Mouse (Mus musculus) kidney, embryonic 15.5 days (tissue): Measurements from ENCODE around the gene Gm14862. TPM values are rescaled to one million over a fixed set of nuclear protein-coding genes. Genes with fewer than 3 reads are reported as not detected.
A peak's percentile ranks its signal among the peaks of the same experiment; 100 is the strongest.
"Not testable (repeated sequence)": the region's sequence is repeated elsewhere in the genome, so short reads cannot be mapped to it uniquely, and the experiment has no call there.

ENCODE experiments used
- ATAC-seq: fragments of 200-750 bp; cut with Nextera tagmentation; replicated peaks from 2 replicates; pipeline ENCODE4 v1.8.0; 2017; ENCODE audit warnings: moderate TSS enrichment; ENCODE audit not compliant: low FRiP score
- H3K27ac ChIP-seq: fragments of 300-500 bp; sonication (generic); 2 replicates; pipeline ENCODE4 v1.5.1; 2015; ENCODE audit warnings: mild to moderate bottlenecking, inconsistent platforms
- H3K27me3 ChIP-seq: fragments of 300-500 bp; sonication (generic); 2 replicates; pipeline ENCODE4 v1.6.1; 2015; ENCODE audit warnings: inconsistent platforms
- H3K36me3 ChIP-seq: fragments of 300-500 bp; sonication (generic); 2 replicates; pipeline ENCODE4 v1.6.1; 2015; ENCODE audit warnings: inconsistent platforms
- H3K4me1 ChIP-seq: fragments of 300-500 bp; sonication (generic); 2 replicates; pipeline ENCODE4 v1.6.1; 2015; ENCODE audit warnings: inconsistent platforms
- H3K4me2 ChIP-seq: fragments of 300-500 bp; sonication (generic); 2 replicates; pipeline ENCODE4 v1.6.1; 2015; ENCODE audit warnings: moderate library complexity, mild to moderate bottlenecking, inconsistent platforms
- H3K4me3 ChIP-seq: fragments of 300-500 bp; sonication (generic); replicated peaks from 2 replicates; pipeline ENCODE4 v1.5.1; 2015; ENCODE audit warnings: mild to moderate bottlenecking, inconsistent platforms
- H3K9ac ChIP-seq: fragments of 300-500 bp; sonication (generic); 2 replicates; pipeline ENCODE4 v1.6.1; 2015; ENCODE audit warnings: mild to moderate bottlenecking, inconsistent platforms
- H3K9me3 ChIP-seq: fragments of 300-500 bp; sonication (generic); replicated peaks from 2 replicates; pipeline ENCODE4 v1.6.1; 2016; ENCODE audit warnings: inconsistent platforms
- WGBS: fragments of 180-500 bp; shearing (Covaris S2); methylation state at CpG from one replicate; pipeline ENCODE4 v1.1.7; 2015; ENCODE audit warnings: mixed read lengths; 5-methylcytosine and 5-hydroxymethylcytosine counted together
- polyA plus RNA-seq: library from polyadenylated mRNA; unstranded; fragments of >200 nt; fragmentation: Nextera tagmentation; extraction: Ambion mirVana; gene quantifications from 2 replicates; pipeline ENCODE4 v1.2.1, GENCODE M21; 2015

Gm14862 gene
- polyA plus RNA-seq = 0.27 TPM in 1 of 2 replicates, not detected in the other

DNA sequence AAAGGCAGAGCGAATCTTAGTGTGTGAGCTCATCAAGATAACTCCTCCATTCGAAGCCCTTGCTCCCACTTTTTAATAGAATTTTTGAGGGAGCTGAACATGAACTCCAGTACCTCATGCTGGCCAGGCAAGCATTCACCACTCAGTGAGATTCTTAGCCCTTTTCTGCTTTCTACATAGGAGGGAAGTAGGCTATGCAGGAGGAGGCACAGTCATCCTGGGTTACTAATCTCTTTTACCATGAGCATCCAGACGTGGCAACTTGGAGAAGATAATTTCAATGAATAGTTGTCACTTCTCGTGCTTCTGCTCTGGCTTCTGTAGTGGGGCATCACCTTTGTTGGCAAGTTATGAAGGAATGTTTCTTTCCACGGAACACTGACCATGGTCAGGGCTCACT, at the start of gene Gm14862:
Gene Gm14862, minus strand, starts transcription at position 134 of the 400 bp plus-strand sequence.
- H3K36me3 ChIP-seq = no peaks in the 10 kb centered on the region
- no peaks in the 10 kb centered on the region for H3K9me3 ChIP-seq
- WGBS = 74% methylated on average over 5 of the region's 5 CpGs
- no peak for ATAC-seq
- no peak within 1 kb of the TSS for H3K9ac ChIP-seq
- H3K4me2 ChIP-seq = no peak within 1 kb of the TSS
- no peaks in the 10 kb centered on the region for H3K27me3 ChIP-seq
- no peak within 1 kb of the TSS for H3K27ac ChIP-seq
- no peaks in the 10 kb centered on the region for H3K4me1 ChIP-seq
- H3K4me3 ChIP-seq = no peak within 1 kb of the TSS

DNA sequence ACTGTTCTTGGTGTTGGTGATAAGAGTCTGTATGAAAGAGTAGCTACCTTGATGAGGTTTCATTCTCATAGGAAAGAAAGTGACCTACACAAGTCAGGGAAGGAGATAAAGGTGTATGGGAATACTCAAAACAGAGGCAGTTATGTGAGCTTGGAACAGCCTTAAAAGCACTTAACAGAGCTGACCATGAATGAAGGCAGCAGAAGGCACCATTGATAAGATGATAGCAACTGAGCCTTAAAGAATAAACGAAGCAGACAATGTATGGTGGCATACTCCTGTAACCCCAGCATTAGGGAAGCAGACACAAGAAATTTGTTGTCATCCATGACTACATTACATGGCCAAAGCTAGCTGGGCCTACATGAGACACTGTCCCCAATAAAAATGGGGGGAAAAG, 46.8 kb upstream of the Gm14862 start:
- Histone ChIP-seq H3K9me3 (no peaks in the 10 kb centered on the region), H3K27me3 (no peaks in the 10 kb centered on the region), H3K4me1 (no peaks in the 10 kb centered on the region), H3K9ac (no peak overlapping the region), H3K4me3 (no peak overlapping the region), H3K27ac (no peak overlapping the region), H3K36me3 (no peaks in the 10 kb centered on the region), H3K4me2 (no peak overlapping the region)
- no peak for ATAC-seq
- WGBS = 78% methylated on average over 1 of the region's 1 CpGs

DNA sequence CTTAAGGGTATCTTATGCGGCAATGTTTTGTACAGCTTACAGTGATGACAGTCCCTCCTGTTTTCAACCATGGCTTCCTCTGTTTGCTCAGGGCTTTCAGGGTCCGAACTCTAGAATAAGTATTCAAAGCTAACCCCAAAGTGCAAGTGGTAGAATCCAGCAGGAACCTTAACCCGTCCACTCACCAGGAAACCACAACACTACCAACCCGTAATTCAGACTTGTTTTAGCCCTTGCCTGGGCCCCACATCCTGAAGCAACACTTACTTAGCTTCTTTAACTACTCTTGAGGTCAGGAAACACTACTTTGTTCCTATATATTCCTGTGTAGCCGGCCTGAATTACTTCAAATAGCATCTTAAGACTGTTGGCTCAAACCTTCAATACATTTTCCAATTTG, 46.1 kb upstream of the Gm14862 start:
- no peak overlapping the region for H3K9ac ChIP-seq
- no peaks in the 10 kb centered on the region for H3K36me3 ChIP-seq
- no peak for ATAC-seq
- H3K27me3 ChIP-seq = no peaks in the 10 kb centered on the region
- no peaks in the 10 kb centered on the region for H3K4me1 ChIP-seq
- H3K4me2 ChIP-seq = no peak overlapping the region
- no peak overlapping the region for H3K27ac ChIP-seq
- no peak overlapping the region for H3K4me3 ChIP-seq
- 78% methylated on average over 5 of the region's 5 CpGs for WGBS
- H3K9me3 ChIP-seq = no peaks in the 10 kb centered on the region

DNA sequence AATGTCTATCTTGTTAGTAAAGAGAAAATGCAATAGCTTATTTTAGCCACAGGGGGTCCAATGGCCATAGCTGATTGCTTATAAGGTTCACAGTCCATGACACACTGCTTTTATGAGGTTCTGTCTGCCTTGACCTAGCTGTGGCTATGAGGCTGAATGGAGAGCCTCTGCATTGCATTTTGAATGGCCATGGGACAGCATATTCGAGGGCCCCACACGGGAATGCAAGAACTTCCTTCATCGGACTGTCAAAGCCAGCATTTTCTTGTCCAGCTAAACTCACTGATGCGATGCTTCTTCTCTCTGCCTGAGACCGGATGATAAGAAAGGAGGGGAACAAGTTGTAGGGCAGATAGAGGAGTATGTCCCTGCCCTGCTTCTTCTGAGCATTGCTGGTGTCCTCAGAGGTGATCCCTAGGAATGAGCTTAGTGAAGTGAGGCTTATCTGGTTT, 41.7 kb upstream of the Gm14862 start:
- H3K9ac ChIP-seq = no peak overlapping the region
- H3K27ac ChIP-seq = no peak overlapping the region
- H3K4me2 ChIP-seq = no peak overlapping the region
- H3K4me3 ChIP-seq = no peak overlapping the region
- H3K36me3 ChIP-seq = no peaks in the 10 kb centered on the region
- ATAC-seq = peak; percentile 64; the same call in 1 of the 2 replicates
- 88% methylated on average over 5 of the region's 5 CpGs for WGBS
- H3K27me3 ChIP-seq = no peaks in the 10 kb centered on the region
- no peaks in the 10 kb centered on the region for H3K9me3 ChIP-seq
- no peaks in the 10 kb centered on the region for H3K4me1 ChIP-seq

DNA sequence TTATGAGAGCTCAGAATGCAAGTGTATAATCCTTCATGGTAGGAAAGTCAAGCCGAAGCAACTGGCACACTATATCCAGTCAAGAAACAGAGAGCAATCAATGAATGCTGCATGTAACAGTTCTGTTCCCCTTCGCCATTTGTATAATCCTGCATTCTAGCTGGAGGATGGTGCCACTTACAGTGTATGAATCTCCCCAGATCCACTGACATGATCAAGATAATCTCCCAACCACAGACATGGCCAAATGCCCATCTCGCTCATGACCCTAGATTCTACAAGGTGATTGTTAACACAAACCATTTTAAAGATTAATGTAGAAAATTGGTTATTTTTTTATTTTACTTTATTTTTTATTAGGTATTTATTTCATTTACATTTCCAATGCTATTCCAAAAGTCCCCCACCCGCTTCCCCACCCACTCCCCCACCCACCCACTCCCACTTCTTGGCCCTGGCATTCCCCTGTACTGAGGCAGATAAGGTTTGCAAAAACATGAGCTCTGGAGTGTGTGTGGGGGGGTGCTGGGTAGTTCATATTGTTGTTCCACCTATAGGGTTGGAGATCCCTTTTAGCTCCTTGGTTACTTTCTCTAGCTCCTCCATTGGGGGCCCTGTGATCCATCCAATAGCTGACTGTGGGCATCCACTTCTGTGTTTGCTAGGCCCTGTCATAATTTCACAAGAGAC, 36.6 kb upstream of the Gm14862 start:
- H3K36me3 ChIP-seq, ATAC-seq, H3K4me1 ChIP-seq, H3K9ac ChIP-seq, H3K9me3 ChIP-seq, H3K4me2 ChIP-seq, H3K27ac ChIP-seq, H3K27me3 ChIP-seq, H3K4me3 ChIP-seq: not testable (repeated sequence)
- WGBS = 85% methylated on average over 4 of the region's 4 CpGs

DNA sequence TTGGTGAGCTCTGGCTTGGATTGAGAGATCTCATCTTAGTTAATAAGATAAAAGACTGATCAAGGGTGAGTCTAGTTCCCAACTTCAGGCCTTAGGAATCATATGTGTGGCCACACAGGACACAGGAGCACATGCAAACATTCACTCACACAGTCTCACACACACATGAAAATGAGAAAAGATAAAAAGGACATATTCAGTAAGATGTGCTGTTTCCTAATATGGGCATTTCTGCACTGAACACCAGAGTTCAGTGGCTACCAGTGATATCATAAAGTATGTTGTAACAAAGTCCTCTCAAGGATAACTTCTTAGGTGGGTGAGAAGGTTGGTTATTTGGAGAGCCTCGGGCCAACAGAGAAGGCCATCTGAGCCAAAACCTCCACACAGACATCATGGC, 26.8 kb upstream of the Gm14862 start, which contains the start of gene H2al1m:
Gene H2al1m, plus strand, starts transcription at position 301 of the 400 bp plus-strand sequence.
- not testable (repeated sequence) for ATAC-seq, H3K27ac ChIP-seq, H3K4me1 ChIP-seq, H3K27me3 ChIP-seq, H3K4me2 ChIP-seq, H3K9me3 ChIP-seq, H3K9ac ChIP-seq, H3K36me3 ChIP-seq, H3K4me3 ChIP-seq
- no CpG with 5 or more reads among the region's 1 CpGs for WGBS

DNA sequence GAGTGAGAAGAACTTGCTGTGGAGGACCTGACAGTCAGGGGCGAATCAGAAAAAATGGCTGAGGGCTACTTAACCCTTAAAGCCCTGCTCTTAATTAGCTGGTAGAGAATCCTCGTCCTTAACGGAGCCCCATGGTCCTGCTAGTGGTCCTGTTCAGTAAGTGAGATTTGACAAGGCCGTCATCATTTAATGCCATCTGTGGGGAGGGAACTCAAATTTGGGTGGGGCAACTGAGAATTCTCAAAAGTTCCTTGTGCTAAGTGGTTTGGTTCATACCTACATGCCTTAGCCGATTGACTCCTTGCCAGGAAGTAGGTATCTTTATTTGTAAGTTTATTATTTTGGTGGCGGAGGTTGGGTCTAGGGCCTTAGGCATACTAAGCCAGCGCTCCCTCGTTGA, 17.6 kb upstream of the Gm14862 start:
- no peaks in the 10 kb centered on the region for H3K36me3 ChIP-seq
- no peak overlapping the region for H3K27ac ChIP-seq
- no peaks in the 10 kb centered on the region for H3K9me3 ChIP-seq
- ATAC-seq = no peak
- WGBS = 80% methylated on average over 8 of the region's 8 CpGs
- H3K4me2 ChIP-seq = no peak overlapping the region
- no peaks in the 10 kb centered on the region for H3K27me3 ChIP-seq
- H3K4me1 ChIP-seq = no peaks in the 10 kb centered on the region
- no peak overlapping the region for H3K9ac ChIP-seq
- H3K4me3 ChIP-seq = no peak overlapping the region

DNA sequence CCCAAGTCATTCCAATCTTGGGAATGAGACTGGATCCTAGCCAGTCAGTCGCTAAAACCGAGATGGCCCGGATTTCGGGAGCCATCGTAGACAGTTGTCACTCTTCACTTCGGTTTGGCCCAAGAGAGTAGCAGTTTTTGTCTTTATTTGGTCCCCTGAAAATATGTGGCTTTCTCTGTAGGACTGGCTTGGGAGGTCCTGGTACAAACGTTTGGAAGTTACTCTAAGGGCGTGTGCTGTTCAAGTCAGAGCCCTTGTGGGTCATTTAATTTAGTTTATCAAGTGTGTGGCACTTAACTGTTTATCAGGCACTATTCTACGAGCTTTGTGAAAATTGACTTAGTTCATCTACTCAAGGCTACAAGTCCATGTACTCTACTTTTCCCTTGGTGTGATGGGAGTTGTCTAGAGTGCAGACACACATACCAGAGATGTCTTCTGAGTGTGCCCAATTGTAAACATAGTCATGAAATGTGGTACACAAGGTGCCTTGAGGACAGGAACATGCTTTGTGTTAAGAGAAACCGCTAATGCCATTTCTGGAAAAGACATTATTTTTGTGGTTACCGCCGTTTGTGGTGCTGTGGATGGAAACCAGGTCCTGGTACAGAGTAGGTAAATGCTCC, 16.8 kb upstream of the Gm14862 start:
- Histone ChIP-seq H3K27ac (no peak overlapping the region), H3K36me3 (no peaks in the 10 kb centered on the region), H3K27me3 (no peaks in the 10 kb centered on the region), H3K9me3 (no peaks in the 10 kb centered on the region), H3K9ac (no peak overlapping the region), H3K4me2 (peak overlapping the region; percentile 61), H3K4me3 (peak overlapping the region; percentile 59), H3K4me1 (no peaks in the 10 kb centered on the region)
- ATAC-seq = no peak
- 66% methylated on average over 12 of the region's 12 CpGs for WGBS

DNA sequence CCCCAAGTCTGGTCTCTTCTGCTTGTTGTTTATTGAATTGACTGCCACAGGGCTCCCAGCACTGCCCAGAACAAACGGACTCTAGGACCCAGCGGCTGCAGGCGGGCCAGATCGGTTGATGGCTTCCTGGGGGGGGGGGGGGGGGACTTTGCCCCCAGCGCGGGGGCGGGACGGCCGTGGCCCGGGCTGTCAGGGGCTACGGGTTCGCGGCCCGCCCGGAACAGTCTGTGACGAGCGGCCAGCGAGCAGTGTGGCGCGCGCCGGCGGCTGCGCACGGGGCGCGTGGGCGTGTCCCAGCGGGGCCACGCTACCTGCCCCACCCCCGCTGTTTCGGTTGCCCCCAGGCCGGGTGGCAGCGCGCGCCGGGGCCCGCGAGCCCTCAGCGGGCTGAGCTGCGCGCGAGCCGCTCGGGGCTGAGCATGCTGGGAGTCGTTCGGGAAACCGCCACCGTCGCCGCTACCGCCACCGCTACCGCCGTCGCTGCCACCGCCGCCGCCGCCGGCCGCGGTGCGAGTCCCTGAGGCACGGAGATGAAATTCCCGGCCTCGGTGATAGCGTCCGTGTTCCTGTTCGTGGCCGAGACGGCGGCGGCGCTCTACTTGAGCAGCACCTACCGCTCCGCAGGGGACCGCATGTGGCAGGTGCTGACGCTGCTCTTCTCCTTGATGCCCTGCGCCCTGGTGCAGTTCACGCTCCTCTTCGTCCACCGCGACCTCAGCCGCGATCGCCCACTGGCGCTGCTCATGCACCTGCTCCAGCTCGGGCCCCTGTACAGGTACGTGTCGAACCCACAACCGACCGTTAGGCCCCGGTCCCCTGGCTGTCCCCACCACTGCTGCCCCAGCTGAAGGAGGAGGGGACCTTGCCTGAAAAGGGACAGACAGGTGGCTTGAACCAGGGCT, 16.0 kb upstream of the Gm14862 start, which contains the start of gene Xk:
Gene Xk, plus strand, starts transcription at position 297 of the 902 bp plus-strand sequence.
- Histone ChIP-seq H3K4me3 (peak within 1 kb of the TSS; percentile 59), H3K9me3 (no peaks in the 10 kb centered on the region), H3K27me3 (no peaks in the 10 kb centered on the region), H3K4me1 (no peaks in the 10 kb centered on the region), H3K9ac (peak within 1 kb of the TSS; percentile 51), H3K4me2 (peak within 1 kb of the TSS; percentile 61), H3K27ac (no peak within 1 kb of the TSS), H3K36me3 (no peaks in the 10 kb centered on the region)
- 12% methylated on average over 71 of the region's 94 CpGs for WGBS
- peak; percentile 94 for ATAC-seq

DNA sequence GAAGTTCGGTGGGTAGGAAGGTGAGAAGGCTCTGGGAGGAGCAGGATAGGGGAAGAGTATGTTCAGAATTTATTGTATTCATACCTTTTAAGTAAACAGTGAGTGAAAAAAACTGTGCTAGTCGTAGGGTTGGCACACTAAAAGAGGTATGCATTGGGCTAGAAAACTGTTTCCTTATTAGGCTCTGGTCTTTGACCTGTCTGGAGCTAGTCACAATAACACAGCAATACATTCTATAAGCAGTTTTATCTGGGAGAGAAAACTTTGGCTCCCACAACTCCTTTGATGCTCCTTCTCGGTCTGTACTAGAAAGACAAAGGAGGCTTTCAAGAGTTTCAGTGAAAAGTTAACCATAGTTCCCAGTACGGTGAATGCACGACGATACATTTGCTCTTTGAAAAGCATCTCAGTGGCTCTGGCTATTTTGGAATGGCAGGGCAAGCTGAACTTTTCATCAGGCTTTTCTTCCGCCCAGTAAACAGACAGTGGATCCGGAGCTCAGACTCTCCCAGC, 15.3 kb upstream of the Gm14862 start:
- Histone ChIP-seq H3K4me3 (peak overlapping the region; percentile 59), H3K4me1 (no peaks in the 10 kb centered on the region), H3K36me3 (no peaks in the 10 kb centered on the region), H3K27ac (no peak overlapping the region), H3K9ac (no peak overlapping the region), H3K9me3 (no peaks in the 10 kb centered on the region), H3K4me2 (peak overlapping the region; percentile 61), H3K27me3 (no peaks in the 10 kb centered on the region)
- WGBS = 23% methylated on average over 8 of the region's 8 CpGs
- no peak; the same call in 1 of the 2 replicates for ATAC-seq

DNA sequence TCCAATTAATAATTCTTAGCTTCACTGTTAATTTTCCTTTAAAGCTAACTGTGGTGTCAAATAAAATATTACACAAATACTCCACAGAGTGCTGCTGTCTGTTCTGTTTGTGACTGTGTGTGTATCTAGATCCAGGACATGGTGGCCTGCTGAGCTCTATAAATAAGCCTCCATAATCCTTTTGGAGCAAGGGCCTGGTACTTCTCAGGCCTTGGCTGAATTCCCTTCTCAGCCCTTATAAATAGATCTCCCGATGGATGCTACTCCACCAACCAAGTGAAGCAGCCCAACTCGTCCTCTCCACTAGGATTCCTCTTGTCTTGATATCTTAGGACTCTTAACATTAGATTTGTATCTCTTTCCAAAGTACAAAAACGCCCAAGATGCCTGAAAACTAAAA, 14.4 kb upstream of the Gm14862 start:
- Histone ChIP-seq H3K4me3 (no peak overlapping the region), H3K4me1 (no peaks in the 10 kb centered on the region), H3K36me3 (no peaks in the 10 kb centered on the region), H3K4me2 (no peak overlapping the region), H3K27me3 (no peaks in the 10 kb centered on the region), H3K27ac (no peak overlapping the region), H3K9ac (no peak overlapping the region), H3K9me3 (no peaks in the 10 kb centered on the region)
- ATAC-seq = no peak
- WGBS = 81% methylated on average over 3 of the region's 3 CpGs

DNA sequence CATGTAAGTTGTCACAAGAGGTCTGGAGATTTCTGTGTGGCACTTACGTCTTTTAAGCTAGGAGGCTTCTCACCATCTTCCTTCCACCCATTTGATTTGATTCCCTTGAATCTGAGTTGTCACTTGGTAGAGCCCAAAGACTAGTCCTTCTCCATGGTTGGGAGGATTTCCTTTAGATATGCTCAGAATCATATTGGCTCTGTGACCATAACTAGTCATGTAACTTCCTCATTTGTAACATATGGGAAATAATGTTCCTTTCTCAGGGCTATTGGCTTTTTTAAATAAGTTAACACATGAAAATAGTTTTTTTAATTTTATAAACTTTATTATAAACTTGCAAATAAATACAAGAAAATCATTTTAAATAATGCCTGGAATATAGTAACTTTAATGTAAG, 2.6 kb upstream of the Gm14862 start:
- Histone ChIP-seq H3K4me3 (no peak overlapping the region), H3K27ac (no peak overlapping the region), H3K27me3 (no peaks in the 10 kb centered on the region), H3K4me2 (no peak overlapping the region), H3K9ac (no peak overlapping the region), H3K9me3 (no peaks in the 10 kb centered on the region), H3K36me3 (no peaks in the 10 kb centered on the region), H3K4me1 (no peaks in the 10 kb centered on the region)
- 100% methylated on average over 1 of the region's 1 CpGs for WGBS
- no peak for ATAC-seq
